Mouse (Mus musculus) large intestine, adult 2 months (tissue): ENCODE measurements around the gene Me1. TPM values are rescaled to one million over a fixed set of nuclear protein-coding genes. Genes with fewer than 3 reads are reported as not detected.
"Not testable (repeated sequence)": the region's sequence is repeated elsewhere in the genome, so short reads cannot be mapped to it uniquely, and the experiment has no call there.

Experiments
- DNase-seq: peaks from one replicate; pipeline ENCODE4 v3.0.0-alpha.2; 2012; ENCODE audit warnings: low read depth, low spot score
- WGBS: fragments of 180-500 bp; shearing (Covaris S2); methylation state at CpG from one replicate; pipeline ENCODE4 v1.1.7; 2018; 5-methylcytosine and 5-hydroxymethylcytosine counted together
- polyA plus RNA-seq: library from polyadenylated mRNA; depleted of rRNA; stranded (reverse); fragments of >200 nt; gene quantifications from 2 replicates; pipeline ENCODE4 v1.2.3, GENCODE M21; 2012

Me1 gene
- polyA plus RNA-seq, 1 experiment: 8.9 TPM

- DNase-seq: no peak
- WGBS: 86% methylated on average over 2 of the region's 2 CpGs
These were observed 73.7 kb downstream of the Me1 start for GRCm38 (mm10) chr9:86622062-86622461.

GRCm38 (mm10) chr9:86619341-86620139 lies 76.2 kb downstream of the Me1 start:
- 79% methylated on average over 10 of the region's 10 CpGs for WGBS
- DNase-seq: no peak

- DNase-seq: no peak
- WGBS: 76% methylated on average over 7 of the region's 7 CpGs
These were observed 77.8 kb downstream of the Me1 start for GRCm38 (mm10) chr9:86617837-86618492.

DNA sequence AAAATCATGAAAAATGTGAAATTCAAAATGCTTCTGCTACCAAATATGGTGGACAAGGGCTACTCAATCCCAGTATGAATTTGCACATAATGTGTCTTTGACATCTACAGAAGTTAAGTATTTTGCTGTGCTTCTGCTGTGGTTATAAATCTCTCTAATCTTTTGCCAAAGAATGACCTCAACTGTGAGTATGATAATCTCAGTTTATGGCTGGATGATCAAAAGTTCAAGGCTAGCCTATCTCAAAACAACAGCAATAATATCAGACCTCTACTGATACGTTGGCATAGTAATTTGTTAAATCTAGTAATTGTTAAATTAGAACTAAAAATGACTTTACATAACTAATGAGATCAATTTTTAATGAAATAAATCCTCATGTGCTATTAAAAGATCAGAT lies 80.0 kb downstream of the Me1 start:
- WGBS: 33% methylated on average over 1 of the region's 1 CpGs
- no peak for DNase-seq

GRCm38 (mm10) chr9:86612091-86612490 lies 83.7 kb downstream of the Me1 start:
- DNase-seq: no peak
- 95% methylated on average over 4 of the region's 4 CpGs for WGBS

GRCm38 (mm10) chr9:86605776-86606175 lies 90.0 kb downstream of the Me1 start:
- no peak for DNase-seq
- 85% methylated on average over 6 of the region's 6 CpGs for WGBS

DNA sequence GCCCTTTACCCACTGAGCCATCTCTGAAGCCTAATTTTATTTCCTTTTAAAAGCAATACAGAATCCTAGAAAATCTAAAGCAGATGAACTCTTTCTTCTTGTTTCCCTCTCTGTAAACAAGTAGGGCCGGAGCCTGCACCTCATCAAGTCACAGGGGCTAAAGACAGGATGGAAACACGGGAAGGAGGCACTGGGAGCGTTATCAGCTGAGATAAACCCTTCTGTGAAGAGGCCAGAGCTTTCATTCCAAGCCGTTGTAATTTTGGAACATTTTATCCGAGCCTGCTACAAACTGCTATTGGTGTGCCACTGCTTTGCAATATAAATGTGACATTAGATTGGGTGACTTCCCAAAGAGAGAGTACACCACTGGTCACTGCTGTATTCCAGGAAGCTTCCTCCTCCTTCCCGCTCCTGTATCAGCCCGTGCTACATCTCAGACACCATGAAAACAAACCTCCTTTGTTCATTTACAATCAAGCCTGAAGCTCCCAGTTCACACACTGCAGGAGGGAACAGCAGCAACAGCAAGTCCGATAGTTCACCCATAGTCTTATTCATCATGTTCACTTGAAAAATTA lies 95.9 kb downstream of the Me1 start:
- 30% methylated on average over 8 of the region's 8 CpGs for WGBS
- DNase-seq: no peak

DNA sequence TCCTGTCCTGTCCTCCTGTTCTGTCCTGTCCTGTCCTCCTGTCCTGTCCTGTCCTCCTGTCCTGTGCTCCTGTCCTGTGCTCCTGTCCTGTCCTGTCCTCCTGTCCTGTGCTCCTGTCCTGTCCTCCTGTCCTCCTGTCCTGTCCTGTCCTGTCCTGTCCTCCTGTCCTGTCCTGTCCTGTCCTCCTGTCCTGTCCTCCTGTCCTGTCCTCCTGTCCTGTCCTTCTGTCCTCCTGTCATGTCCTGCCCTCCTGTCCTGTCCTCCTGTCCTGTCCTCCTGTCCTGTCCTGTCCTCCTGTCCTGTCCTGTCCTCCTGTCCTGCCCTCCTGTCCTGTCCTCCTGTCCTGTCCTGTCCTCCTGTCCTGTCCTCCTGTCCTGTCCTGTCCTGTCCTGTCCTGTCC lies 98.8 kb downstream of the Me1 start:
- DNase-seq: not testable (repeated sequence)

DNA sequence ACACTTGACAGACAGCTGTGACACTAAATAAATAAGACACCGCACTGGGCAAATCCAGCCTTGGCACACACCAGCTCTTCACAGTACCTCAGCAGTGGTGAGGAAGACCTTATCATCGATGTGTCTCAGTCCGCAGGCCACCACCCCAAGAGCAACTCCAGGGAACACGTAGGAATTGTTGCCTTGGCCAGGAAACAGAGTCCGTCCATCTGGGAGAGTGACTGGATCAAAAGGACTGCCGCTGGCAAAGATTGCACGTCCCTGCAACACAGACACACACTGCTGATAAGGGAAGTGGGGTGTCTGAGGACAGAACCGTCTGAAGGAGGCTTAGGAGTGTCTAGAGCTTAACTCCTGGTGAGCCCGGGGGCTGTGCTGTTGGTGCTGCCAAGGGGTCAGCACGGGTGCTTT lies 101.4 kb downstream of the Me1 start:
- not testable (repeated sequence) for DNase-seq
- 64% methylated on average over 10 of the region's 10 CpGs for WGBS

DNA sequence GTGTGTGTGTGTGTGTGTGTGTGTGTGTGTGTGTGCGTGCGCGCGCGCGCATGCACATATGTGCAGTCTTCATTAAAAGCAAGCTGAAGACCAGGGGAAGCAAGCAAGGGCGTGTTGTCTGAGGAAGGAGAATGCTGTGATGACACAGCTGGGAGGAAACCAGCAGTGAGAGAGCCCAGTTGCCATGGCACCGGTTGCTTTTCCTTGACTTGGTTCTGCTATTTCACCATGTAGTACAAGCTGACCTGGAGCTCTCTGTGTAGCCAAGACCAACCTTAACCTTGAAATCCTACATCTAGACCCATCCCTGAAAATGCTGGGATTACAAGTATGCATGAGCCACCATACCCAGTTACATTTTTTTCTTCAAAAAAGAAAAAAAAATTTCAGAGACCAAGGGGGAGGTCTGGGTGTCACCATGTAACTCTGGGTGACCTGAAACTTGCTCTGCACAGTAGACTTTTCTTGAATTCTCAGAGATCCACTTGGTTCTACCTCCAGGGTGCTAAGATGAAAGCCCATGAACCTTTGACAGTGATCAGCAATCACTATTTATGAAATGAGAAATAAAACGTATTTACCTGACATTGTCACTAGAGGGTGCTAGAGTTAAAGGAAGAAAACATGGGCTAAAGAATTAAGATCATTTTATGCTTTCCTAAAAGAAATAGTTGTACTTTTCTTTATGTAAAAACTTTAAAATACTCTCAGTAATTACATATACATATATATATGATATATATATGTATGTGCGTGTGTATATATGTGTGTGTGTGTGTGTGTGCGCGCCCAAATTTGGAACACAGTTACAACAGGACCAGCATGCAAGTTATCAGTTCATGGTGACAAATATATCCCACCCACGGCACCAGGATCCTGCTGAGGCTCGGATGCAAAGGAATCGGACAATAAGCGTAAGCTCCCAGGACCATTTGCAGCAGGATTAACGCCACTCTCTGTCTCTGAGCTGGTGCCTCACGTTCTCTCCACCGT lies 102.8 kb downstream of the Me1 start:
- WGBS: 78% methylated on average over 19 of the region's 19 CpGs
- no peak for DNase-seq

DNA sequence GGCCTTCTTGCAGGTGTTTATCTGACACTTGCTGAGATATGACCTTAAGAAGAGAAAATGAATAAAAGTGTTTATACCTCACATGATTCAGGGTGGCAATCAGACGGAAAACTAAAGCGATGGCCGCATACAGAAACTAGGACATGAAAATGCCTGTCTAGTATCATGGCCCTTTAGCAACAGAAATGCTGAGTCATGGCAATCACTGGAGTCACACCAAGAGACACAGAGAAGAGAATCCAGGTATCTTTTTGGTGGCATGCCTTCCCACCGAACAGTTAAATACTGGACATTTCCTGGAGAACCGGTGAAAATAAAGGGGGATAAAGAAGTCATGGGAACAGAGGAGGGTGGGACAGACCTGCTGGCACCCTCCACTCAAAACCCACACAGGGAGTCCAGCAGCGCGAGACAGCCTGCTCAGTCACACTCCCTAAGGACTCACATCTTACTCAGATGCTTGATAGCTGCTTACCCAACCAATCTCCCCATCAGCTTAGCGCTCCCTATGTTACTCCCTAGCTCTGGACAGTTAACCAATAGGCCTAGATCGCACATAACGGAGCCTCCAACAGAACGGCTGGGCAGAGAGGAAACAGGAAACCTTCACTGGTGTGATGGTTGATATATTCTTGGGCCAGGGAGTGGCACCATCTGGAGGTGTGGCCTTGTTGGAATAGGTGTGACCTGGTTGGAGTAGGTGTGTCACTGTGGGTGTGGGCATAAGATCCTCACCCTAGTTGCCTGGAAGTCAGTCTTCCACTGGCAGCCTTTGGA lies 108.5 kb downstream of the Me1 start:
- DNase-seq: no peak
- 89% methylated on average over 11 of the region's 11 CpGs for WGBS

DNA sequence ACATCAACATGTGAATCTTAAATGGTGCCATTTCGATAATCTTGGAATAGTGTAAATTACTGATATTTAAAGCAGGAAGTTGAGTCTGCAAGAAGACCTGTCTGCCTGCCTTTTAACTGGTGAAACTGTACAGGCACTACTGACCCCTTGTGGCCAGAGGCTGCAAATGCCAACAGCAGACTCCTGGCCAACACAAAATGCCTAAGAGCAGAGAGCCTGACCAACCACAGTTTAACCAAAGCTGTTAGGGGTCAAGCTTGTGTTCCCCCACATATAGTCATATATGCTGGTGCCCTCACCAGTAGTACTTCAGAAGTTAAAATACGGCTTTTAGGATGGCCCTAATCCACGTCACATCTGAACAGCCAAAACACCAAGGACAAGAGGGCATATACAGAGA lies 112.0 kb downstream of the Me1 start:
- DNase-seq: no peak
- 52% methylated on average over 3 of the region's 3 CpGs for WGBS

DNA sequence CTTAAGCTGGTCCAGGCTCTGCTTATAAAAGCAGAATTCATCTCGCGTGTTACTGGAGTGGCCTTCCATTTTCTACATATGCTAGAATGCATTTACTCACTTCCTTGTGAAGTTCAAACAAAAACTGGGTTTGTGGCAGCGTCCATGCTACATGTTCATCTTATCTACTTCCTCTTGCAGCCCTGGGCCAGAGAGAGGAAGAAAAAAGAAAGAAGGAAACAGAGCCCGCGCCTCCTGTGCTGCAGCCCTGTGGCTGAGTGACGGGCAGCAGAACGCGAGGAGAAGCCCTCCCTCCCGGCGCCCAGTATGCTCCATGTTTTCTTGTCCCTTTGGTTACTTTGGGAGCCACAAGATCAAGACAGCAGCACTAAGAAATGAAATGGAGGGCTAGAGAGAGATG lies 116.1 kb downstream of the Me1 start:
- no peak for DNase-seq

GRCm38 (mm10) chr9:86575178-86575577 lies 120.6 kb downstream of the Me1 start:
- WGBS: 94% methylated on average over 6 of the region's 6 CpGs
- DNase-seq: no peak

More for the DNA sequence above, 116.1 kb downstream of the Me1 start:
- WGBS: 48% methylated on average over 10 of the region's 10 CpGs

- WGBS: 75% methylated on average over 20 of the region's 20 CpGs
- no peak for DNase-seq
These were observed 122.0 kb downstream of the Me1 start for GRCm38 (mm10) chr9:86573616-86574303.

GRCm38 (mm10) chr9:86572636-86573291 lies 123.0 kb downstream of the Me1 start:
- peak; percentile 73 for DNase-seq
- 6% methylated on average over 13 of the region's 13 CpGs for WGBS

DNA sequence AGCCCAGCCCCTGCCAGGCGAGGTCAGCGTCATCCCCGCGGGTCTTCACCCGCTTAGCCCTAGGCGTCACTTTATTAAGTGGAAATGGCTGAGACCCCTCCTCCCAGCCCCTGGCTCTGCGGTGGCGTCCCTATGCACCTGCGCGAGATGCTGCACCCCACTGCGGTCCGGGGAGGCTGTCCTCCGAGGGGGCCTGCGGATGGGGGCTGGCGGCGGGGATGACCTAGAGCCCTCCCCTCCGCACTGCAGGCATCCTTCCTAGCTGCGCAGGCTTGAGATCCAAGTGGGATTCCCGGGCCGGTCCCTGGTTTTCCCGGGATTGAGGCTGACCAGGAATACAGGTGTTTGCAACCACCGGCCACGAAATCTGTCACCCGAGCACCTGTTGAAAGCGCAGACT lies 123.6 kb downstream of the Me1 start:
- 1% methylated on average over 25 of the region's 25 CpGs for WGBS

GRCm38 (mm10) chr9:86571540-86572135 lies 124.1 kb downstream of the Me1 start, which contains the start of the genes Pgm3 and Rwdd2a:
Gene Pgm3 (minus strand): TSS chr9:86571842.
Gene Rwdd2a (plus strand): TSS chr9:86571991.
- under 1% methylated on average over 59 of the region's 59 CpGs for WGBS
- peak; percentile 70 for DNase-seq

More for the DNA sequence above, 123.6 kb downstream of the Me1 start:
- DNase-seq: no peak
